Mouse (Mus musculus) forebrain, postnatal 0 days (tissue): ENCODE data around the gene Sipa1l1. TPM values are rescaled to one million over a fixed set of nuclear protein-coding genes. Genes with fewer than 3 reads are reported as not detected.
A peak's percentile ranks its signal among the peaks of the same experiment; 100 is the strongest.

Experiments
- ATAC-seq: fragments of 200-750 bp; cut with Nextera tagmentation; 2 replicates; pipeline ENCODE4 v1.8.0; 2017; ENCODE audit warnings: mild to moderate bottlenecking, moderate library complexity
- DNase-seq: peaks from one replicate; pipeline ENCODE4 v3.0.0-alpha.2; 2015
- H3K27ac ChIP-seq: fragments of 300-500 bp; sonication (generic); 2 replicates; pipeline ENCODE4 v1.5.1; 2014; ENCODE audit warnings: low read depth, mild to moderate bottlenecking, antibody characterized with exemption, low read length, moderate library complexity, mixed read lengths
- H3K27me3 ChIP-seq: fragments of 300-500 bp; sonication (generic); 2 replicates; pipeline ENCODE4 v1.6.1; 2014; ENCODE audit warnings: mild to moderate bottlenecking, low read length, mixed read lengths; ENCODE audit not compliant: insufficient read depth
- H3K36me3 ChIP-seq: fragments of 300-500 bp; sonication (generic); 2 replicates; pipeline ENCODE4 v1.6.1; 2014; ENCODE audit warnings: mild to moderate bottlenecking, moderate library complexity; ENCODE audit not compliant: insufficient read depth
- H3K4me1 ChIP-seq: fragments of 300-500 bp; sonication (generic); 2 replicates; pipeline ENCODE4 v1.6.1; 2014; ENCODE audit warnings: antibody characterized with exemption; ENCODE audit not compliant: insufficient read depth
- H3K4me2 ChIP-seq: fragments of 300-500 bp; sonication (generic); 2 replicates; pipeline ENCODE4 v1.6.1; 2014; ENCODE audit warnings: low read depth, mild to moderate bottlenecking, moderate library complexity
- H3K4me3 ChIP-seq: fragments of 300-500 bp; sonication (generic); 2 replicates; pipeline ENCODE4 v1.5.1; 2014; ENCODE audit warnings: low read depth, low read length, mixed read lengths
- H3K9ac ChIP-seq: fragments of 300-500 bp; sonication (generic); 2 replicates; pipeline ENCODE4 v1.6.1; 2014; ENCODE audit warnings: mild to moderate bottlenecking
- H3K9me3 ChIP-seq: fragments of 300-500 bp; sonication (generic); 2 replicates; pipeline ENCODE4 v1.6.1; 2016; ENCODE audit warnings: low read length
- CTCF ChIP-seq: sonication (generic); IDR thresholded peaks from 2 replicates; pipeline ENCODE4 v1.5.1; 2016; ENCODE audit warnings: antibody characterized with exemption, control low read depth, low read depth
- WGBS: fragments of 180-500 bp; shearing (Covaris S2); extraction: QIAGEN DNeasy Blood & Tissue Kit; methylation state at CpG from one replicate; pipeline ENCODE4 v1.1.7; 2014; 5-methylcytosine and 5-hydroxymethylcytosine counted together
- polyA plus RNA-seq: library from polyadenylated mRNA; unstranded; fragments of >200 nt; fragmentation: Nextera tagmentation; extraction: Ambion mirVana; gene quantifications from 2 replicates; pipeline ENCODE4 v1.2.1, GENCODE M21; 2015
- total RNA-seq: library from RNA; depleted of rRNA; stranded (reverse); fragments of >200 nt; gene quantifications from 2 replicates; pipeline ENCODE4 v1.2.3, GENCODE M21; 2014

Gene Sipa1l1
- total and polyA plus RNA-seq, 2 experiments from 2014 or later = 13.4 to 43.1 TPM

GRCm38 (mm10) chr12:82384719-82385118, 215.6 kb downstream of the Sipa1l1 start:
- no peak for TF ChIP-seq CTCF
- Histone ChIP-seq H3K36me3 (peaks cover 3% of the 10 kb centered on the region), H3K27ac (no peak overlapping the region), H3K4me1 (peaks cover 7% of the 10 kb centered on the region; the same call in 1 of the 2 replicates), H3K27me3 (no peaks in the 10 kb centered on the region), H3K9me3 (no peaks in the 10 kb centered on the region), H3K4me3 (no peak overlapping the region), H3K4me2 (no peak overlapping the region), H3K9ac (no peak overlapping the region)
- DNase-seq (no peak), ATAC-seq (peak; percentile 29; the same call in 1 of the 2 replicates)
- WGBS = 40% methylated on average over 8 of the region's 8 CpGs

GRCm38 (mm10) chr12:82387042-82387441, 217.9 kb downstream of the Sipa1l1 start:
- Histone ChIP-seq H3K9me3 (no peaks in the 10 kb centered on the region), H3K9ac (no peak overlapping the region), H3K4me3 (no peak overlapping the region), H3K4me1 (peaks cover 7% of the 10 kb centered on the region; the same call in 1 of the 2 replicates), H3K36me3 (peaks cover 3% of the 10 kb centered on the region), H3K27me3 (no peaks in the 10 kb centered on the region), H3K27ac (peak overlapping the region; percentile 58), H3K4me2 (no peak overlapping the region)
- DNase-seq = no peak
- WGBS = 27% methylated on average over 3 of the region's 3 CpGs
- ATAC-seq = peak; percentile 60
- no peak for TF ChIP-seq CTCF

- no peak for TF ChIP-seq CTCF
- no peak for DNase-seq
- Histone ChIP-seq H3K4me2 (no peak overlapping the region), H3K27me3 (no peaks in the 10 kb centered on the region), H3K4me1 (peaks cover 7% of the 10 kb centered on the region; the same call in 1 of the 2 replicates), H3K9ac (no peak overlapping the region), H3K4me3 (no peak overlapping the region), H3K36me3 (peaks cover 3% of the 10 kb centered on the region), H3K27ac (peak overlapping the region; percentile 58), H3K9me3 (no peaks in the 10 kb centered on the region)
- WGBS = 83% methylated on average over 3 of the region's 3 CpGs
- ATAC-seq = peak; percentile 52; the same call in 1 of the 2 replicates
Observed at GRCm38 (mm10) chr12:82387647-82388046, 218.5 kb downstream of the Sipa1l1 start.

GRCm38 (mm10) chr12:82388144-82388543, 219.0 kb downstream of the Sipa1l1 start:
- H3K4me3 ChIP-seq = no peak overlapping the region
- H3K9ac ChIP-seq = no peak overlapping the region
- H3K4me2 ChIP-seq = no peak overlapping the region
- no peak overlapping the region for H3K27ac ChIP-seq
- no peak for DNase-seq
- ATAC-seq = no peak
- TF ChIP-seq CTCF = peak; percentile 24; the same call in 1 of the 2 replicates
- H3K27me3 ChIP-seq = no peaks in the 10 kb centered on the region
- no peaks in the 10 kb centered on the region for H3K9me3 ChIP-seq
- peaks cover 7% of the 10 kb centered on the region; the same call in 1 of the 2 replicates for H3K4me1 ChIP-seq
- H3K36me3 ChIP-seq = peaks cover 3% of the 10 kb centered on the region

- 32% methylated on average over 8 of the region's 8 CpGs for WGBS
Observed at GRCm38 (mm10) chr12:82394118-82394861, 225.2 kb downstream of the Sipa1l1 start.

GRCm38 (mm10) chr12:82395194-82395593, 226.1 kb downstream of the Sipa1l1 start:
- Histone ChIP-seq H3K4me1 (no peaks in the 10 kb centered on the region), H3K27ac (0 out of 2 replicates have a peak overlapping the region, but pooled peaks have one; percentile 6), H3K27me3 (no peaks in the 10 kb centered on the region), H3K36me3 (no peaks in the 10 kb centered on the region), H3K4me3 (no peak overlapping the region), H3K4me2 (no peak overlapping the region), H3K9ac (no peak overlapping the region), H3K9me3 (no peaks in the 10 kb centered on the region)
- 89% methylated on average over 4 of the region's 4 CpGs for WGBS
- DNase-seq (no peak), ATAC-seq (no peak)
- no peak for TF ChIP-seq CTCF

More at GRCm38 (mm10) chr12:82394118-82394861, 225.2 kb downstream of the Sipa1l1 start:
- DNase-seq = no peak
- H3K4me1 ChIP-seq = no peaks in the 10 kb centered on the region
- no peak overlapping the region for H3K4me2 ChIP-seq
- H3K9ac ChIP-seq = no peak overlapping the region
- H3K36me3 ChIP-seq = no peaks in the 10 kb centered on the region
- H3K9me3 ChIP-seq = no peaks in the 10 kb centered on the region
- ATAC-seq = peak; percentile 92
- no peak for TF ChIP-seq CTCF
- no peak overlapping the region for H3K4me3 ChIP-seq
- no peaks in the 10 kb centered on the region for H3K27me3 ChIP-seq
- peak overlapping the region; percentile 54 for H3K27ac ChIP-seq

- Histone ChIP-seq H3K27ac (no peak overlapping the region), H3K36me3 (no peaks in the 10 kb centered on the region), H3K4me1 (no peaks in the 10 kb centered on the region), H3K4me2 (no peak overlapping the region), H3K9ac (no peak overlapping the region), H3K9me3 (no peaks in the 10 kb centered on the region), H3K4me3 (no peak overlapping the region), H3K27me3 (no peaks in the 10 kb centered on the region)
- WGBS = 89% methylated on average over 8 of the region's 8 CpGs
- TF ChIP-seq CTCF = no peak
- DNase-seq = no peak
- no peak for ATAC-seq
Observed at GRCm38 (mm10) chr12:82397193-82397592, 228.1 kb downstream of the Sipa1l1 start.
